Mouse (Mus musculus) T-cell, adult 2 months (primary cell): ENCODE measurements at regions not wholly inside any gene's neighbourhood (a gene's known extent, or its start where the extent isn't known, plus 50 kb on each side); places are given as distances from the start of the nearest gene placed in this dataset.

Source experiments
- DNase-seq: peaks from one replicate; pipeline ENCODE4 v3.0.0; 2022; ENCODE audit warnings: low spot score

DNA sequence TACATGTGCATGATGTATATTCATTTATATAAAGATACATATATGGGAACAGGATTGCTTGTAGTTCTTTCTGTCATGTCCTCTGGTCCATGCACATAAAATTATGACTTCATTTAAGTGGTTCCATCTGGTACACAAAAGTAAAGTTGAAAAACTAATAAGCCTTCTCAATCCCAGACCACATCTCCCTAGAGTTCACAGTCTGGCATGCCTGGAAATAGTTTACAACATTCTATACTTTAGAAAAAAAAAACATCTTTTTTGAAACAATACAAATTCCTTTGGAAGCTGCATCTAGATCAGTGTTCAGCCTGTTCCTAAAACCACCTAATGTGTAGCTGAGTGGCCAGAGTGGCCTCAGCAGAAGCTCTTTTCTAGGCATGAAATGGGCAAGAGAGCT is 578.2 kb upstream of the Marcks start:
- no peak for DNase-seq

GRCm38 (mm10) chr10:37711459-37711858 is 572.7 kb upstream of the Marcks start:
- no peak for DNase-seq

- DNase-seq = no peak
Measured at GRCm38 (mm10) chr10:37694041-37694690, 555.4 kb upstream of the Marcks start.

DNA sequence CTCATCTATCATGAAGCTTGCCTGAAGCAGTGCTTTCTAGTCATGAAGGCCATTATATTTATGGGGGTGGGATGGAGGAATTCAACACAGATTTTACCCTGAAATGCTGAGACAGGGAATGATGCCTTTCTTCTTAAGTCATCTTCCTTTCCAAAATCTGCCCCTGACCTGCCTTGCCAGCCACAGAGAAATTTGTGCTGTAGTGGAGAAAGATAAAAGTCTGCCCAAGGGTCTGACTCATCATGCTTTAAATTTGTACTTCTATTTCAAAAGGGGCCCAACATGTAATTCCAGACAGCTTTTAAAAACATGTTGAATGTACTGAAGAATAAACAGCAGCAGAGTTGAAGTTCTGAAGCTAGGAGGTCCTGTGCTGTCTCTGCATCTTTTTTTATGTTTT is 554.1 kb upstream of the Marcks start:
- no peak for DNase-seq

- DNase-seq = no peak
Measured at GRCm38 (mm10) chr10:37691939-37692338, 553.2 kb upstream of the Marcks start.

DNA sequence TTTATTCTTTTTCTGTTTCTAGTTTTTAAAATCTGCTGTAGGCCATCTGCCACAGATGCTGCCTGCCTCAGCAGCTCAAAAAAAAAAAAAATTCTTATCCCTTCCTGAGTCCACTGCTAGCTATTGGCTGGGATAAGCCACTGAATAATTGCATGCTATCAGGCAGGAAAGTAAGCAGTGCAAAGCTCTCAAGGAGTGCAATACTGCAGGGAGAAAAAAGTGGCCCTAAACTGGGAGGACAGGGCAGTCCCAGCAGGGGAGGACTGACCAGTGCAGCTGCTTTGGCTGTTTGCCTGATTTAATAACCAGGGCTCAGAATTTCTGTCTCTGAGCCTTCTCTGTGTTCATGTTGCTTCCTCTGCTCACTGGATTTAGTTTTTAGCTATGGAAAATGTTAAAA is 544.4 kb upstream of the Marcks start:
- no peak for DNase-seq

DNA sequence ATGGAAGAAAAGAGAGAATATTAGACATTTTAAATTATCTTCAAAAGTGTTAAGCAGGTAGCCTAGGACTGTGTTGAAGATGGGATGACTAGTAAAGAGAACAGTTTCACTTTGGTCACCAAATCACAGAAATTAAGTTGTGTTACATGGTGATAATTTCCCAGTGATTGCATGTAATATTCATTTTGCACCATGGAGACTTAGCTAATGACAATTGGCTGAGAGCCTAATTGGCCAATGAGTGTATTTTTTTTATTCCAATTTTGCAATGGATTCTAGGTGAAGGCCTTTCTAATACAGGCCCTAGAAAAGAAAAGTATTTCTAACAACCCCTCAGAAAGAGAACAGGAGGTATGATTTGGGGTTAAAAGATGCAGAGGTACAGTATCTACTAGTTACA is 541.9 kb upstream of the Marcks start:
- DNase-seq = no peak

DNA sequence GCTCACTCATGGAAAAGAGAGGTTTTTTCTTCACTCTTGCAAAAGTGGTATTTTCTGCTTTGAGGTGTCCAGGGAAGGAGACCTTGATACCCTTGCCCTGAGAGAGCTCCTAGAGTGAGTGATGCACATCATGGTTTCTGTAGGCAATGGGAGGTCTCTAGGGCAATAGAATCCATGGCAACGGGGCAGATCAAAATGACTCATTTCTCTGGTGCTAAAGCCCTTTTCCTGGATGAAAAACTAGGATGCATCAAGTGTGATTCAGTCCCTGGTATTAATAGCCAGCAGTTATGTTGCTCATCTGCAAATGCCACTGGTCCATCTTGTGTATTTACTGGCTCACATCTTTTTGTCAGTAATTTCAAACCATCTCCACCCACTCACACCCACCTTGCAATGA is 539.1 kb upstream of the Marcks start:
- DNase-seq = no peak

DNA sequence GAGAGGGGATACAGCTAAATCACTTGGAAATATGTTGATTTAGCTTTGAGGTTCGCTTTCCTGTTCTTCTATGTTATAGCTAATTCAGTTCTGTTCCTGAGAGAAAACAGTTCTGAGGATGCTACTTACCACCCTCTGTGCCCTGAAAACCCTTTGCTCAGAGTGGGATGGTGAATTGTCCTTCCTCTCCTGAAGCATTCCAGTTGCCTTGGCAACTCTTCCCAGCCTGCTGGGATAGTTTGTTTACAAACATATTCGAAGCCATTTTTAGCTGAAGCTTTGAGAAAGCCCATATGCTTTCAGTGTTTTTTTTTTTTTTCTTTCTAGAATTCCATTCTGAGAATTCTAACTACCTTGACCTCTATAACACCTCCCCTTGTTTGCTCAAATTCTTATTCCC is 530.1 kb upstream of the Marcks start:
- DNase-seq = no peak

GRCm38 (mm10) chr10:37667031-37667745 is 528.5 kb upstream of the Marcks start:
- no peak for DNase-seq

DNA sequence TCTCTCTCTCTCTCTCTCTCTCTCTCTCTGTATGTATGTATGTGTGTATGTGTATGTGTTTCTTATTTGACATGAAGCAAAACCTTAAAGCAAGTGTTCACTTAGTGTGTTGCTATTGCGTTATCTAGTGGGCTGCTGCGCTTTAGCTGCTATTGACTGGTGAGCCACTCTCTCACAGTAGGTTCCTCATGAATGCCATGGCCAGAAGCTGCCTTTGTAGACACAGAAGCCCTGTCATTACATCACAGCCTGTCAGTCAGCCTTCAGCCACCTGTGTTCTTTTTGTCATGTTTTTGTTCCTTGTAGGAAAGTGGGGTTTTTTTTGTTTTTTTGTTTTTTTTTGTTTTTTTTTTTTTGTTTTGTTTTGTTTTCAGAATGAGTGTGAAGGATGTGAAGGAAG is 527.8 kb upstream of the Marcks start:
- DNase-seq = no peak

- DNase-seq = no peak
Measured at GRCm38 (mm10) chr10:37637001-37637562, 498.4 kb upstream of the Marcks start.

GRCm38 (mm10) chr10:37636421-37636820 is 497.7 kb upstream of the Marcks start:
- no peak for DNase-seq

DNA sequence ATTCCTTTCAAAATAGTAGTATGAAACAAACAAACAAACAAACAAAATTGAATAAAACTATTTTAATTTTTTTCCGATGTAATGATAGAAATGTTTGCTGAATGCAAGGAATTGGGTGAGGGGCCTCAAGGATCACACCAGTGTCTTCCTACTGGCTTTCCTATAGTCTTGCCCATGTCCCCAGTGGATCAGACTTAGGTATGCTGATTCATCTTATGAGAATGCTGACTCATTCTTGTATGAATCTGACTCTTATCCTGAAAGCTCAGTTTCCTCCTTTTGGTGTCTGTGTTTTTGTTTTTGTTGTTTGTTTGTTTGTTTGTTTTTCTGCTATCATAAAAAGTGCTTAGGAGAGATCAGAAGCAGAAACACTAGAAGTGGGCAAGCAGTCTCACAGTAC is 491.7 kb upstream of the Marcks start:
- DNase-seq = no peak

- no peak for DNase-seq
Measured at GRCm38 (mm10) chr10:37627900-37628299, 489.2 kb upstream of the Marcks start.

- no peak for DNase-seq
Measured at GRCm38 (mm10) chr10:37626758-37627201, 488.1 kb upstream of the Marcks start.

- no peak for DNase-seq
Measured at GRCm38 (mm10) chr10:37625972-37626757, 487.4 kb upstream of the Marcks start.

DNA sequence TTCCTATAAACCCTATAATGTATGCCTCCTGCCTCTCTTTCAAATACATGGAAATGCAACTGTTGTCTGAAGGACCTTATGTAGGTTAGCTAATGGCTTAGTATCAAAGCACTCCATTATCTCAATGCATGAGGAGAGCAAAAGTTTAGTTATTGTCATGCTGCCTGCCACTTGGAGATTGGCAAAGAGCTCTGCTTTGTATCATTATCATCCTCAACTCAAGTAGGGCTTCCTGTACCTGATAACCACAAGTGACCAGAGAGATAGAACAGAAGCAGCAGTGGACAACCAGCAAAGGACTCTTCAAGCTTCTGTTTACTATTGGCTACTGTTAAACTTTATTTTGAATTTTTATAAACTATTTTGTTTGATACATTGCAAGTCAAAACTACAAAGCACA is 484.3 kb upstream of the Marcks start:
- no peak for DNase-seq

GRCm38 (mm10) chr10:37618606-37619005 is 479.9 kb upstream of the Marcks start:
- no peak for DNase-seq

GRCm38 (mm10) chr10:37617708-37618300 is 479.1 kb upstream of the Marcks start:
- no peak for DNase-seq

DNA sequence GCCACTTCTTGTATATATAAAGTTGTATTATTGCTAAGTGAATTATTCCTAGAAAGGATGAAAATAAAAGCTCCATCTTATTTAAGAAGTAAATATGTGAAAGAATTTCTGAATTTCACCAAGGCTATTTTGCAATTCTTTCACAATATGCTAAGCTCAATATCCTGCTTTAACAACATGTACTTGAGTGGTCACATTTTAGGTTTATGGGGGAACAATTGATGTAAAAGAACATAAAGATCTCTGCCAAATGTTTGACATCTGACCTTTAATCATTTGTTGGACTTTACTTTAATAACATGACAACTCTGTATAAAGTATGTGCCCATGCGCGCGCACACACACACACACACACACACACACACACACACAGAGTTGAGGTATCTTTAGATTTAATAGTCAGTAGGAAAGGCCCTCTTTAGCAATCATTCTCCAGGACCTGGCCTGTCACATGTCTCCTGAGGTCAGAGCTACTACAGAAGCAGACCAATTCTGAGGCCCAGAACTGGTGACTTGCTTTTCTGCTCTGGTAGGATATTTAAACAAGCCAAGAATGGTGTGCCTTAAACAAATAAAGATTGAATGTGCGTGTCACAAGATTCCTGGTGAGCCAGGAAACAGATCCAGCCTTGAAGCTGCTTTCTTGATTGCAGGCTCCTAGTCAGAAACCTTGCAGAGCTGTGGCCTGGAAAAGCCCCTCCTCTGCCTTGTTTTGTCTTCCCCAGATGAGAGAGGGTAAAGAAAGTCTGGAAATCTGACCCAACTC is 477.4 kb upstream of the Marcks start:
- no peak for DNase-seq

- no peak for DNase-seq
Measured at GRCm38 (mm10) chr10:37613936-37614335, 475.2 kb upstream of the Marcks start.
